Mouse (Mus musculus) MEL (cell line): ENCODE data around the gene Dnaja3.

ENCODE experiments used
- CHD1 ChIP-seq: IDR thresholded peaks from 2 replicates; pipeline ENCODE4 v1.6.1; 2012; ENCODE audit warnings: low read depth, mild to moderate bottlenecking, inconsistent platforms, low read length, improper control_type of control experiment
- CHD2 ChIP-seq: IDR thresholded peaks from 2 replicates; pipeline ENCODE4 v1.6.1; 2011; ENCODE audit warnings: low read length, improper control_type of control experiment
- CTCF ChIP-seq, 3 experiments: IDR thresholded peaks in 2 of 3; conservative IDR thresholded peaks in 1 of 3; 2 replicates each; pipeline ENCODE4 v1.5.1; 2011 to 2012; ENCODE audit warnings: low read length in 3 of 3, low read depth in 2 of 3, mild to moderate bottlenecking in 2 of 3, improper control_type of control experiment in 1 of 3, inconsistent platforms in 1 of 3, mixed read lengths in 1 of 3, moderate library complexity in 1 of 3; ENCODE audit not compliant: control insufficient read depth in 1 of 3, insufficient read depth in 1 of 3, poor library complexity in 1 of 3, severe bottlenecking in 1 of 3
- ELF1 ChIP-seq: IDR thresholded peaks from 2 replicates; pipeline ENCODE4 v1.6.1; 2014; ENCODE audit warnings: low read depth, mild to moderate bottlenecking, inconsistent platforms, low read length, improper control_type of control experiment, moderate library complexity
- ETS1 ChIP-seq: IDR thresholded peaks from 2 replicates; pipeline ENCODE4 v1.6.1; 2012; ENCODE audit warnings: low read depth, mild to moderate bottlenecking, inconsistent platforms, low read length, improper control_type of control experiment, moderate library complexity
- GATA1 ChIP-seq: IDR thresholded peaks from 2 replicates; pipeline ENCODE4 v1.6.1; 2011; ENCODE audit warnings: low read depth, low read length, improper control_type of control experiment
- HCFC1 ChIP-seq: IDR thresholded peaks from 2 replicates; pipeline ENCODE4 v1.6.1; 2012; ENCODE audit warnings: low read depth, mild to moderate bottlenecking, inconsistent platforms, low read length, improper control_type of control experiment, moderate library complexity
- MAX ChIP-seq: IDR thresholded peaks from 2 replicates; pipeline ENCODE4 v1.6.1; 2011; ENCODE audit warnings: low read length, improper control_type of control experiment
- MEF2A ChIP-seq: IDR thresholded peaks from 2 replicates; pipeline ENCODE4 v1.6.1; 2014; ENCODE audit warnings: low read depth, mild to moderate bottlenecking, inconsistent platforms, low read length, improper control_type of control experiment; ENCODE audit not compliant: poor library complexity, insufficient replicate concordance, severe bottlenecking; ENCODE audit errors: extremely low read depth
- NRF1 ChIP-seq: IDR thresholded peaks from 2 replicates; pipeline ENCODE4 v1.6.1; 2014; ENCODE audit warnings: low read depth, mild to moderate bottlenecking, inconsistent platforms, low read length, improper control_type of control experiment, moderate library complexity; ENCODE audit not compliant: poor library complexity, insufficient read depth, severe bottlenecking
- POLR2A ChIP-seq, 2 experiments: IDR thresholded peaks; 2 replicates each; pipeline ENCODE4 v1.6.1; 2011 to 2012; ENCODE audit warnings: low read length in 2 of 2, mild to moderate bottlenecking in 2 of 2, control low read depth in 1 of 2, improper control_type of control experiment in 1 of 2, low read depth in 1 of 2, moderate library complexity in 1 of 2; ENCODE audit not compliant: control insufficient read depth in 1 of 2, insufficient read depth in 1 of 2, poor library complexity in 1 of 2
- POLR2AphosphoS2 ChIP-seq: IDR thresholded peaks from 2 replicates; pipeline ENCODE4 v1.6.1; 2011; ENCODE audit warnings: low read length, improper control_type of control experiment
- USF1 ChIP-seq: IDR thresholded peaks from 2 replicates; pipeline ENCODE4 v1.6.1; 2014; ENCODE audit warnings: low read depth, mild to moderate bottlenecking, inconsistent platforms, low read length, improper control_type of control experiment, moderate library complexity
- USF2 ChIP-seq, 2 experiments: IDR thresholded peaks; 2 replicates each; pipeline ENCODE4 v1.6.1; 2011 to 2012; ENCODE audit warnings: improper control_type of control experiment in 2 of 2, low read length in 2 of 2, borderline replicate concordance in 1 of 2, inconsistent platforms in 1 of 2, low read depth in 1 of 2, mild to moderate bottlenecking in 1 of 2; ENCODE audit not compliant: insufficient read depth in 1 of 2

GRCm38 (mm10) chr16:4651081-4651480 is 11.3 kb downstream of the Dnaja3 start:
- TF ChIP-seq POLR2AphosphoS2, result no peak
- TF ChIP-seq CTCF (IDR thresholded peaks at IDR 0.05 in 2 of 3, conservative IDR thresholded peaks at IDR 0.05 in 1 of 3; ENCODE audit: control insufficient read depth in 1 of 3, insufficient read depth in 1 of 3, low read depth in 2 of 3, low read length in 3 of 3, poor library complexity in 1 of 3, severe bottlenecking in 1 of 3), result no peak
- TF ChIP-seq POLR2A (IDR thresholded peaks at IDR 0.05; ENCODE audit: control insufficient read depth in 1 of 2, insufficient read depth in 1 of 2, low read depth in 1 of 2, low read length in 2 of 2, poor library complexity in 1 of 2), result no peak
- no peak for TF ChIP-seq CHD2
- no peak for TF ChIP-seq ELF1
- no peak for TF ChIP-seq GATA1
- TF ChIP-seq MEF2A, result no peak
- no peak for TF ChIP-seq NRF1
- no peak for TF ChIP-seq ETS1
- TF ChIP-seq MAX, result no peak
- TF ChIP-seq USF2 (IDR thresholded peaks at IDR 0.05; ENCODE audit: borderline replicate concordance in 1 of 2, insufficient read depth in 1 of 2, low read depth in 1 of 2, low read length in 2 of 2), result no peak
- no peak for TF ChIP-seq HCFC1
- no peak for TF ChIP-seq CHD1
- no peak for TF ChIP-seq USF1
